Mouse (Mus musculus): ENCODE measurements around the gene Oxgr1. TPM values are rescaled to one million over a fixed set of nuclear protein-coding genes. Genes with fewer than 3 reads are reported as not detected.
"Not testable (repeated sequence)": the region's sequence is repeated elsewhere in the genome, so short reads cannot be mapped to it uniquely, and the experiment has no call there.

Oxgr1 gene
- polyA plus RNA-seq, 1 experiment from 2014 or later: not detected

DNA sequence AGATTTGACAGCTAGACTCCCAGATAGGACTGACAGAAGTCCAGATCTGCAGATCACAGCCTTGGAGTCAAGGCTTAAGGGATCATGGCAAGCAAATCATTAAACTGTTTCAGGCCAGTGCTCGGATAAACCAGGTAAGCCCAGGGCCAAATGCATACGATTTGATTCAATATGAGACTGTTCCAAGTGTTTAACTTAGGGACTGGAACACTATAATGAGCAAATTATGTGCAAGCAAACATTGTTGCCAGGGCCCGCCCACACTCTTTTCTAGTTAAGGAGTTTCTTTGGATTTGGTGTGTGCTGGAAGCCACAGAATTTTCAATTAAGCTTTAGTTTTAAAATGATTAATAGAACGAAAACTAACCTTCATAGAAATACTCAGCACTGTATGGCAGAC, 39.6 kb downstream of the Oxgr1 start:
- H3K36me3 ChIP-seq (ENCODE audit: inconsistent target): no peaks in the 10 kb centered on the region
- H3K79me2 ChIP-seq (ENCODE audit: inconsistent target): no peaks in the 10 kb centered on the region
- WGBS (ENCODE audit: missing documents): 96% methylated on average over 4 of the region's 4 CpGs
- no peak overlapping the region for H3K27ac ChIP-seq
- no peak overlapping the region for H3K4me3 ChIP-seq (ENCODE audit: inconsistent target)

DNA sequence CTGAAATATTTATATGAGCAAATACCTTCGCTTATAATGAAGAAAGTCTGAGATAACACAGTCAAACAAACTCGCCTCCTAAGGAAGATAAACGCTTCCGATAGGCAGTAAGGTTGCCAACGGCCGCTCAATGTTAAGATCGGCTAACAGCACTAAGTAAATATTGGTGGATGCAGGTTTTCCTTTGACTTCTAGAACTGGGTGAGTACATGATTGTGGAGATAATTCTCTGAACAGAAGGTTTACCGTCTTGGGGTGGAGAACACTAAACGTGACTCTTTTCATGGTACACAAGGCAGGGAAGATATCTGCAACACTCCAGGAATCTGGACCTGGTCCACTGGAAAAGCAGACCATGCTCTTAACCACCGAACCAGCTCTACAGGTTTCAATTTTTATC, 52.6 kb downstream of the Oxgr1 start:
- WGBS (ENCODE audit: missing documents): 84% methylated on average over 10 of the region's 10 CpGs
- H3K27ac ChIP-seq: no peak overlapping the region
- no peaks in the 10 kb centered on the region for H3K79me2 ChIP-seq (ENCODE audit: inconsistent target)
- H3K4me3 ChIP-seq (ENCODE audit: inconsistent target): no peak overlapping the region
- H3K36me3 ChIP-seq (ENCODE audit: inconsistent target): no peaks in the 10 kb centered on the region

- H3K36me3 ChIP-seq (ENCODE audit: inconsistent target): no peaks in the 10 kb centered on the region
- H3K79me2 ChIP-seq (ENCODE audit: inconsistent target): no peaks in the 10 kb centered on the region
- no peak overlapping the region for H3K4me3 ChIP-seq (ENCODE audit: inconsistent target)
- WGBS (ENCODE audit: missing documents): 49% methylated on average over 7 of the region's 7 CpGs
- no peak overlapping the region for H3K27ac ChIP-seq
These were observed 53.1 kb downstream of the Oxgr1 start for GRCm38 (mm10) chr14:119988937-119989645.

- H3K4me3 ChIP-seq (ENCODE audit: inconsistent target): no peak overlapping the region
- no peak overlapping the region for H3K27ac ChIP-seq
- WGBS (ENCODE audit: missing documents): 100% methylated on average over 1 of the region's 1 CpGs
- no peaks in the 10 kb centered on the region for H3K79me2 ChIP-seq (ENCODE audit: inconsistent target)
- H3K36me3 ChIP-seq (ENCODE audit: inconsistent target): no peaks in the 10 kb centered on the region
These were observed 55.0 kb downstream of the Oxgr1 start for GRCm38 (mm10) chr14:119987257-119987656.

- Histone ChIP-seq H3K27ac (no peak overlapping the region), H3K36me3 (ENCODE audit: inconsistent target) (no peaks in the 10 kb centered on the region), H3K79me2 (ENCODE audit: inconsistent target) (no peaks in the 10 kb centered on the region), H3K4me3 (ENCODE audit: inconsistent target) (no peak overlapping the region)
- 93% methylated on average over 6 of the region's 6 CpGs for WGBS (ENCODE audit: missing documents)
These were observed 55.5 kb downstream of the Oxgr1 start for GRCm38 (mm10) chr14:119986778-119987177.

- not testable (repeated sequence) for H3K27ac ChIP-seq; H3K36me3 ChIP-seq (ENCODE audit: inconsistent target); H3K79me2 ChIP-seq (ENCODE audit: inconsistent target); H3K4me3 ChIP-seq (ENCODE audit: inconsistent target)
- 94% methylated on average over 7 of the region's 7 CpGs for WGBS (ENCODE audit: missing documents)
These were observed 55.9 kb downstream of the Oxgr1 start for GRCm38 (mm10) chr14:119986351-119986750.

DNA sequence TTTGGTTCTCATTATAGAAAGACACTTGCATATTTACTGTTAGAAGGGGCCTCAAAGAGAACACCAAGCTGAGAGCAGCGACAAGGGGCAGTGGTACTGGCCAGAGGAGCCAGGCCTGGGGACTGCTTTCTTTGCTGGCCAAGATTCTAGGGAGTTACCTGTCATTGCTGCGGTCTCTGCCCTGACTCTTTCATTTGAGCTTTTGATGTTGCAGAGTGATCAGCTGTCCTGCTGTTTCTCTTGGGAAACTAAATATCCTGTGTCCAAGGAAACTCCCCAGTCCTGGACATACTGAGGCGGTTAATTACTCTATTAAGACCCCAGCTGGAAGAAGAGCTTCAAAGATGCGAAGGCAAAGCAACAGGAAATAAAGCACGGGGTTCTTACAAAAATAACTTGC, 60.9 kb downstream of the Oxgr1 start:
- H3K4me3 ChIP-seq (ENCODE audit: inconsistent target): no peak overlapping the region
- H3K36me3 ChIP-seq (ENCODE audit: inconsistent target): no peaks in the 10 kb centered on the region
- no peak overlapping the region for H3K27ac ChIP-seq
- H3K79me2 ChIP-seq (ENCODE audit: inconsistent target): no peaks in the 10 kb centered on the region
- 77% methylated on average over 5 of the region's 5 CpGs for WGBS (ENCODE audit: missing documents)

DNA sequence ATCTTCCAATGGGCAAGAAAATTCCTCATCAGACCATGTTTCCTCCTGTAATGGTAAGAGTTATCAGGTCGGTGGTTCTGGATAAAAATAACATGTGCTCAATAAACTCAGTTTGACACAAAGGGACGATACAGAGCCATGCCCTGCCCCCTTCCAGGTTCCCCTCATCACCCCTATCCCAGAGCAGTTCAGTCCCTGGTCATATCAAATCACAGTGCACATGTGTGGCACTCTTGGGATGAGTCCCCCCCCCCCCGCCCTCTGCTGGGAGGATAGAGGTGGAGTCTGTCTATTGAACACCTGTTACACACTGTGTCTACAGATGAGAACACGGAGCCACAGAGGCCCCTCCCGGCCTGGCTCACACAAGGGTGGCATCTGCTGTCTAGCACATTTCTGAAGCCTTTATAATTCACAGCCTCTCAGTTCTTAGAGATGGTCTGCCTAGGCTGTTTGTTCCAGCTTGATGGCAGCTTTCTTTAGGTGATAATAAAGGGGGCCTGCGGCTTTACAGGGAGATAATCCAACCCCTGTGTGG, 61.5 kb downstream of the Oxgr1 start:
- 92% methylated on average over 5 of the region's 6 CpGs for WGBS (ENCODE audit: missing documents)
- Histone ChIP-seq H3K27ac (no peak overlapping the region), H3K36me3 (ENCODE audit: inconsistent target) (no peaks in the 10 kb centered on the region), H3K79me2 (ENCODE audit: inconsistent target) (no peaks in the 10 kb centered on the region), H3K4me3 (ENCODE audit: inconsistent target) (no peak overlapping the region)

Other genes with a start within 250 kb of the Oxgr1 start
- gene Mbnl2, start 233.2 kb upstream of the Oxgr1 start, polyA plus RNA-seq (2018): 79.5 to 126 TPM (median 95.4 TPM) in 3 replicates

All from macrophage (primary cell).